Mouse (Mus musculus) heart, postnatal 0 days (tissue): ENCODE results near the gene Sema6d. TPM values are rescaled to one million over a fixed set of nuclear protein-coding genes. Genes with fewer than 3 reads are reported as not detected.

Experiments used
- ATAC-seq: fragments of 200-750 bp; cut with Nextera tagmentation; 2 replicates; pipeline ENCODE4 v1.8.0; 2017; ENCODE audit warnings: low read depth, moderate number of reproducible peaks, moderate library complexity; ENCODE audit not compliant: insufficient read depth
- DNase-seq: peaks from one replicate; pipeline ENCODE4 v3.0.0-alpha.2; 2016; ENCODE audit warnings: low spot score
- H3K27ac ChIP-seq: fragments of 300-500 bp; sonication (generic); 2 replicates; pipeline ENCODE4 v1.5.1; 2014; ENCODE audit warnings: low read depth, mild to moderate bottlenecking
- H3K27me3 ChIP-seq: fragments of 300-500 bp; sonication (generic); 2 replicates; pipeline ENCODE4 v1.6.1; 2014; ENCODE audit warnings: low read length, mixed read lengths; ENCODE audit not compliant: control insufficient read depth, insufficient read depth
- H3K36me3 ChIP-seq: fragments of 300-500 bp; sonication (generic); replicated peaks from 2 replicates; pipeline ENCODE4 v1.6.1; 2014; ENCODE audit warnings: low read length, mixed read lengths; ENCODE audit not compliant: control insufficient read depth, insufficient read depth
- H3K4me1 ChIP-seq: fragments of 300-500 bp; sonication (generic); 2 replicates; pipeline ENCODE4 v1.6.1; 2014; ENCODE audit warnings: antibody characterized with exemption; ENCODE audit not compliant: control insufficient read depth, insufficient read depth
- H3K4me2 ChIP-seq: fragments of 300-500 bp; sonication (generic); 2 replicates; pipeline ENCODE4 v1.6.1; 2014; ENCODE audit warnings: low read depth, mild to moderate bottlenecking, low read length, moderate library complexity
- H3K4me3 ChIP-seq: fragments of 300-500 bp; sonication (generic); 2 replicates; pipeline ENCODE4 v1.5.1; 2014; ENCODE audit warnings: low read depth, low read length
- H3K9ac ChIP-seq: fragments of 300-500 bp; sonication (generic); replicated peaks from 2 replicates; pipeline ENCODE4 v1.6.1; 2014; ENCODE audit warnings: low read depth, low read length, mixed read lengths
- H3K9me3 ChIP-seq: fragments of 300-500 bp; sonication (generic); replicated peaks from 2 replicates; pipeline ENCODE4 v1.6.1; 2016; ENCODE audit warnings: low read length; ENCODE audit not compliant: control insufficient read depth
- CTCF ChIP-seq: IDR thresholded peaks from 2 replicates; pipeline ENCODE4 v1.5.1; 2016; ENCODE audit warnings: antibody characterized with exemption, control low read depth, low read depth
- EP300 ChIP-seq: IDR thresholded peaks from 2 replicates; pipeline ENCODE4 v1.6.1; 2016; ENCODE audit warnings: antibody characterized with exemption, low read depth
- WGBS: fragments of 180-500 bp; shearing (Covaris S2); extraction: QIAGEN DNeasy Blood & Tissue Kit; methylation state at CpG from one replicate; pipeline ENCODE4 v1.1.7; 2014; 5-methylcytosine and 5-hydroxymethylcytosine counted together
- polyA plus RNA-seq: library from polyadenylated mRNA; unstranded; fragments of >200 nt; fragmentation: Nextera tagmentation; extraction: Ambion mirVana; gene quantifications from 2 replicates; pipeline ENCODE4 v1.2.1, GENCODE M21; 2015
- total RNA-seq: library from RNA; depleted of rRNA; stranded (reverse); fragments of >200 nt; gene quantifications from 2 replicates; pipeline ENCODE4 v1.2.3, GENCODE M21; 2014; ENCODE audit warnings: low replicate concordance

The Sema6d gene
- total and polyA plus RNA-seq, 2 experiments from 2014 or later: 8.7 to 28.8 TPM

DNA sequence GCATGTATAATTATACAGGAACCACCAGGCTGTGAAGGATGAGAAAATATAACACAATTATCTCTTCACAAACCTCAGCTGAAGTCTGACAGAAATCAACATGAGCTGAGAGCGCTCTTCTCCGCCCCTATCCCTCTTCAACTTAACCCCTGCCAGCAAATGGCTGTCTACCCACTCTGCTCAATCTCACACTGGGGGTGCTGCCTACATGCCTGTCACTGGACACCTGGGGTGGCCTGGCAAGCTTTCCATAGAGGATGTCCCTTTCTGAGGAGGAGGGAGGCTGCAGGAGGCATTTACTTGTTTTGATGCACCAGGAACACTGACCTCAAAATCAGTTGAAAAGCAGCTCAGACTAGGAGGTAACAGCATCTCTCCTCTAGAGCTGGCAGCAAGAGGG is 472.3 kb downstream of the Sema6d start:
- WGBS: 65% methylated on average over 2 of the region's 2 CpGs
- Histone ChIP-seq H3K4me2 (no peak overlapping the region), H3K9me3 (no peaks in the 10 kb centered on the region), H3K27me3 (no peaks in the 10 kb centered on the region), H3K4me1 (no peaks in the 10 kb centered on the region), H3K27ac (no peak overlapping the region), H3K4me3 (no peak overlapping the region), H3K36me3 (no peaks in the 10 kb centered on the region), H3K9ac (no peak overlapping the region)
- no peak for TF ChIP-seq EP300
- TF ChIP-seq CTCF: no peak
- no peak for DNase-seq
- ATAC-seq: no peak

DNA sequence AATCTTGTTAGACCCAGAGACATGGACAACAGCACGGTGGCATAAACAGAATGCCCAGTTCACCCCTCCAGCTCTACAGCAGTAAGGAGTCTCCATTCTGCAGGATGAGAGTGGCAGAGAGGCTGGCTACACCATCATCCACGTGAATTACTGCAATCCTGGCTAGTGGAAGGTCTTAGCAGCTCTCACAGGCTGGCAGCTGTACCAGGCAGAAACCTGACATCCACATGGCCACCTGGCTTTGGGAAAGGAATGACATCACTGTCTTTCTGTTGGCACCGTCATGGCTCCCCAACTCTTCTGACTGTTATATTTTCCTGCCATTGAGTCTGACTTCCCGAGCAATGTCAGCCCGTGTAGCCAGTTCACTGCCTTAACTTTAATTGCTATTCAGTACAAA is 474.0 kb downstream of the Sema6d start:
- ATAC-seq (no peak), DNase-seq (no peak)
- Histone ChIP-seq H3K27me3 (no peaks in the 10 kb centered on the region), H3K4me2 (no peak overlapping the region), H3K9me3 (no peaks in the 10 kb centered on the region), H3K4me3 (no peak overlapping the region), H3K36me3 (no peaks in the 10 kb centered on the region), H3K4me1 (no peaks in the 10 kb centered on the region), H3K27ac (no peak overlapping the region), H3K9ac (no peak overlapping the region)
- TF ChIP-seq CTCF (no peak), EP300 (no peak)
- WGBS: 81% methylated on average over 5 of the region's 5 CpGs

DNA sequence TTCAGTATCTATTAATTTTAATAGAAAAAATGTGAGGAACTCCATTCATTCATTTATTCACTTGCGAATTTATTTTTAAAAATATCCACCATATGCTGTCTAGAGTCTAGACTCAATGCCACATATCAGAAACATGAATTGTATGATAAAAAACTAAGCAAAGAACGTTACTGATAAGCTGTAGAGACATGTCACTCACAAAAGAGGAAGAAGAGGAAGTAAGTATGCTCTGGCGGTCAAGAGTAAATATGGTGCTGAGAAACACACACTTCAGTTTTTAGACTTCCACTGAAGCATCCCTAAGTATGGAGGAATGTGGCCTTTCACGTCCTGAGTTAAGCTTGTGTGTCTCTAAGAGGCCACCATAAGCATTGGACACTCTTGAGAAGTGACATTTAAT is 484.0 kb downstream of the Sema6d start:
- WGBS: 66% methylated on average over 4 of the region's 4 CpGs
- no peak for DNase-seq
- ATAC-seq: no peak

DNA sequence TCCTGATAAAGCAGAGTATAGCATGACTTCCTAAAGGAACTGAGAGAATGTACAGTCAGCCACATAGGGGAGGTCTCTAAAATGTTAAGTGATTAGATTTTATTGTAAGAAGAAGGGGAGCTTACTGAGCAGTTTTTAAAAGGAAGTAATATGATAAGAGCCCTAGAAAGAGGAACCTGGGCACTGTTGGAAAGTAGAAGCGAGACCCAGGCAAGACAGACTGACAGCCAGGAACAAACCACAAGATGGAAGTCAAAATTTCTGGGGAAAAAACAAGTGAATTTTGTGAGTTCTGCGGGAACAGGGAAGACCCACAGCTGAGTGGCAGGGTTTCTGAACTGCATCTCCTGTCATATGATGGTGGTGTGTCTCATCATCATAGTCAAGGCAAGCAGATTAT is 486.3 kb downstream of the Sema6d start:
- Histone ChIP-seq H3K36me3 (no peaks in the 10 kb centered on the region), H3K4me2 (no peak overlapping the region), H3K27ac (no peak overlapping the region), H3K4me3 (no peak overlapping the region), H3K4me1 (no peaks in the 10 kb centered on the region), H3K9ac (no peak overlapping the region), H3K27me3 (no peaks in the 10 kb centered on the region), H3K9me3 (no peaks in the 10 kb centered on the region)
- no peak for DNase-seq
- no peak for ATAC-seq
- TF ChIP-seq CTCF (no peak), EP300 (no peak)
- 60% methylated on average over 2 of the region's 2 CpGs for WGBS

More for the DNA sequence above, 484.0 kb downstream of the Sema6d start:
- Histone ChIP-seq H3K27ac (no peak overlapping the region), H3K27me3 (no peaks in the 10 kb centered on the region), H3K4me2 (no peak overlapping the region), H3K36me3 (no peaks in the 10 kb centered on the region), H3K4me1 (no peaks in the 10 kb centered on the region), H3K9ac (no peak overlapping the region), H3K9me3 (no peaks in the 10 kb centered on the region), H3K4me3 (no peak overlapping the region)
- TF ChIP-seq CTCF (no peak), EP300 (no peak)

DNA sequence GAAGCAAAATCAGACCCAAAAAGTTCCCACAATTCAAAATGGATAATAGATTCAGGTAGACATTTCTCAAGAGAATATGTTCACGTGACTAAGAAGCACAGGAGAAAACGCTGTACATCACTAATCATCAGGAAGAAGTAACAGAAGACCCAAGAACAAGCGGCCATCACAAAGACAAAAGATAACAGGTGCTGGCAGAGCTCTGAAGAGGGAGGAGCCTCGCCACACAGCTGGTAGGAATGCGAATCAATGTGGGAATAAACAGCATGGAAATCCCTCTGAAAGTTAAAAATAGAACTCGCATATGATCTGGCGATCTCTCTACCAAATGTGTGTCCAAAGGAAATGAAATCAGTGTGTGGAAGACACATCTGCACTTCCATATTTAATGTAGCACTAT is 493.8 kb downstream of the Sema6d start:
- Histone ChIP-seq H3K27ac (no peak overlapping the region), H3K4me3 (no peak overlapping the region), H3K36me3 (no peaks in the 10 kb centered on the region), H3K4me2 (no peak overlapping the region), H3K27me3 (no peaks in the 10 kb centered on the region), H3K9me3 (no peaks in the 10 kb centered on the region), H3K9ac (no peak overlapping the region), H3K4me1 (no peaks in the 10 kb centered on the region; the same call in 1 of the 2 replicates)
- no peak for TF ChIP-seq CTCF
- TF ChIP-seq EP300: no peak
- WGBS: 40% methylated on average over 7 of the region's 7 CpGs
- ATAC-seq: no peak
- DNase-seq: no peak

DNA sequence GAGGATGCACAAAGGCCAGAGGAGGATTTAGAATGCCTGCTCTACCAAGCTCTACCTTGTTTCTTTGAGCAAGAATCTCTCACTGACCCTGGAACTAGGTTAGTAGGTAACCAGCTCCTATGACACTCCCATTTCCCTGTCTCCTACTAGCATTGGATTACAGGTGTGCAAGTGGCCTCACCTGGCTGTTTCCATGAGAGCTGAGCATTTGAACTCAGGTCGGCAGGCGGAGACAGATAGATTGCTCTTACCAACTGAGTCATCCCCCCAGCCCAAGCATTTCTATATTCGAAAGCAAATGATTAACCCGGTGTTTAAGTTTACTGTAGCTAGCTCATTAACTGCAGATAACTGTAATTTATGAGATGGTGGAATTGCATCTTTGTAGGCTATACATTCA is 503.0 kb downstream of the Sema6d start:
- WGBS: 93% methylated on average over 4 of the region's 4 CpGs

More for the DNA sequence above, 503.0 kb downstream of the Sema6d start:
- H3K9ac ChIP-seq: no peak overlapping the region
- no peak for ATAC-seq
- H3K27me3 ChIP-seq: no peaks in the 10 kb centered on the region
- DNase-seq: no peak
- TF ChIP-seq CTCF (no peak), EP300 (no peak)
- H3K4me1 ChIP-seq: no peaks in the 10 kb centered on the region
- no peaks in the 10 kb centered on the region for H3K36me3 ChIP-seq
- no peak overlapping the region for H3K27ac ChIP-seq
- H3K4me3 ChIP-seq: no peak overlapping the region
- no peaks in the 10 kb centered on the region for H3K9me3 ChIP-seq
- no peak overlapping the region for H3K4me2 ChIP-seq
